Mouse (Mus musculus): ENCODE data around the gene Ppp1r1b. TPM values are rescaled to one million over a fixed set of nuclear protein-coding genes. Genes with fewer than 3 reads are reported as not detected.
A peak's percentile ranks its signal among the peaks of the same experiment; 100 is the strongest.

The Ppp1r1b gene
- total RNA-seq, 2 experiments from 2014 or later, result 0.20 to 0.29 TPM

- intact Hi-C loops (cut with DNase I; ENCODE audit: low total_unique reads), result loop anchor here (5.0 kb wide), 1 partner anchor 39 kb away; the partner anchor contains the start of gene Ppp1r1b
- no peak for DNase-seq
Measured at GRCm38 (mm10) chr11:98385638-98386585, 37.7 kb downstream of the Ppp1r1b start, which contains the start of gene Pnmt. Gene Pnmt (plus strand): TSS chr11:98386450.

- no peak for DNase-seq
- intact Hi-C loops (cut with DNase I; ENCODE audit: low total_unique reads), result loop anchor here (5.0 kb wide), 1 partner anchor 39 kb away; the partner anchor contains the start of gene Ppp1r1b
Measured at GRCm38 (mm10) chr11:98386596-98386995, 38.4 kb downstream of the Ppp1r1b start.

GRCm38 (mm10) chr11:98387056-98387577, 38.9 kb downstream of the Ppp1r1b start:
- intact Hi-C loops (cut with DNase I; ENCODE audit: low total_unique reads), result loop anchor here (5.0 kb wide), 1 partner anchor 40 kb away; the partner anchor contains the start of gene Ppp1r1b
- no peak for DNase-seq

- intact Hi-C loops (cut with DNase I; ENCODE audit: low total_unique reads), result loop anchor here (5.0 kb wide), 1 partner anchor 41 kb away; the partner anchor contains the start of gene Ppp1r1b
Measured at GRCm38 (mm10) chr11:98388282-98388681, 40.1 kb downstream of the Ppp1r1b start.

GRCm38 (mm10) chr11:98389221-98389780, 41.1 kb downstream of the Ppp1r1b start:
- DNase-seq, result no peak
- intact Hi-C loops (cut with DNase I; ENCODE audit: low total_unique reads), result loop anchor here (5.0 kb wide), 1 partner anchor 42 kb away; the partner anchor contains the start of gene Ppp1r1b

More at GRCm38 (mm10) chr11:98388282-98388681, 40.1 kb downstream of the Ppp1r1b start:
- DNase-seq, result no peak

- intact Hi-C loops (cut with DNase I; ENCODE audit: low total_unique reads), result no loop called here
- no peak for DNase-seq
Measured at GRCm38 (mm10) chr11:98390141-98390540, 41.9 kb downstream of the Ppp1r1b start.

- DNase-seq, result no peak
- intact Hi-C loops (cut with DNase I; ENCODE audit: low total_unique reads), result no loop called here
Measured at GRCm38 (mm10) chr11:98392034-98392433, 43.8 kb downstream of the Ppp1r1b start.

- no peak for DNase-seq
- intact Hi-C loops (cut with DNase I; ENCODE audit: low total_unique reads), result no loop called here
Measured at GRCm38 (mm10) chr11:98392645-98393044, 44.4 kb downstream of the Ppp1r1b start.

- DNase-seq, result no peak
- intact Hi-C loops (cut with DNase I; ENCODE audit: low total_unique reads), result no loop called here
Measured at GRCm38 (mm10) chr11:98393317-98393716, 45.1 kb downstream of the Ppp1r1b start.

GRCm38 (mm10) chr11:98394301-98394700, 46.1 kb downstream of the Ppp1r1b start:
- intact Hi-C loops (cut with DNase I; ENCODE audit: low total_unique reads), result no loop called here
- no peak for DNase-seq

GRCm38 (mm10) chr11:98395041-98395440, 46.8 kb downstream of the Ppp1r1b start:
- DNase-seq, result peak; percentile 12
- intact Hi-C loops (cut with DNase I; ENCODE audit: low total_unique reads), result no loop called here

GRCm38 (mm10) chr11:98397946-98398345, 49.7 kb downstream of the Ppp1r1b start:
- no peak for DNase-seq
- intact Hi-C loops (cut with DNase I; ENCODE audit: low total_unique reads), result no loop called here

- peak; percentile 85 for DNase-seq
- intact Hi-C loops (cut with DNase I; ENCODE audit: low total_unique reads), result no loop called here
Measured at GRCm38 (mm10) chr11:98400161-98400726, 52.0 kb downstream of the Ppp1r1b start, which contains the start of gene Pgap3. Gene Pgap3 (minus strand): TSS chr11:98400490.

- DNase-seq, result no peak
- intact Hi-C loops (cut with DNase I; ENCODE audit: low total_unique reads), result no loop called here
Measured at GRCm38 (mm10) chr11:98400816-98401215, 52.6 kb downstream of the Ppp1r1b start.

GRCm38 (mm10) chr11:98406621-98407020, 58.4 kb downstream of the Ppp1r1b start:
- no peak for DNase-seq
- intact Hi-C loops (cut with DNase I; ENCODE audit: low total_unique reads), result no loop called here

Other genes starting within 250 kb of the Ppp1r1b start
- gene Fbxl20, start 198.0 kb upstream of the Ppp1r1b start, total RNA-seq (2021), result 10 to 100 TPM in 1 of 2 experiments, 1 to 10 TPM in 1; 8.9 to 12.1 TPM
- gene Med1, start 155.1 kb upstream of the Ppp1r1b start, total RNA-seq (2021), result 10 to 100 TPM; 23.0 to 24.6 TPM
- 10 to 100 TPM; 14.6 to 17.0 TPM for gene Cdk12, start 145.3 kb upstream of the Ppp1r1b start, total RNA-seq (2021)
- gene Neurod2, start 18.8 kb upstream of the Ppp1r1b start, total RNA-seq (2021), result not detected
- 1 to 10 TPM; 7.3 to 9.4 TPM for gene Stard3, start 10.0 kb downstream of the Ppp1r1b start, total RNA-seq (2021)
- gene Tcap, start 35.4 kb downstream of the Ppp1r1b start, total RNA-seq (2021), result 1,000 to 10,000 TPM in 1 of 2 experiments, 100 to 1,000 TPM in 1; 673 to 1,120 TPM
- under 1 TPM; 0.39 to 0.53 TPM for gene Pnmt, start 38.0 kb downstream of the Ppp1r1b start, total RNA-seq (2021)
- 1 to 10 TPM; 2.2 to 2.9 TPM for gene Pgap3, start 52.1 kb downstream of the Ppp1r1b start, total RNA-seq (2021)
- 1 to 10 TPM; 3.9 to 5.3 TPM for gene Erbb2, start 64.1 kb downstream of the Ppp1r1b start, total RNA-seq (2021)
- 10 to 100 TPM; 27.7 to 30.3 TPM for gene Mien1, start 90.6 kb downstream of the Ppp1r1b start, total RNA-seq (2021)
- gene Grb7, start 98.0 kb downstream of the Ppp1r1b start, total RNA-seq (2021), result not detected
- gene Ikzf3, start 197.6 kb downstream of the Ppp1r1b start, total RNA-seq (2021), result under 1 TPM; 0.10 to 0.18 TPM
- gene Zpbp2, start 202.7 kb downstream of the Ppp1r1b start, total RNA-seq (2021), result not detected
- gene Ormdl3, start 239.0 kb downstream of the Ppp1r1b start, total RNA-seq (2021), result 10 to 100 TPM; 18.3 to 18.7 TPM
- not detected for gene Lrrc3c, start 249.9 kb downstream of the Ppp1r1b start, total RNA-seq (2021)

All from gastrocnemius, postnatal 14 days (tissue).